Mouse (Mus musculus) T-helper 2 cell (primary cell): ENCODE results near the gene Fam160a1.

Experiments used
- in situ Hi-C: fragments of 300-600 bp; cut with MboI, MseI; formaldehyde crosslinking; loops from one replicate; pipeline ENCODE4 v1.15.1; 2025; ENCODE audit warnings: high pct_unique_total_duplicates

Fam160a1 gene

GRCm38 (mm10) chr3:85827283-85827682 is 10.2 kb upstream of the Fam160a1 start:
- in situ Hi-C loops, result no loop called here

- in situ Hi-C loops, result no loop called here
Observed at GRCm38 (mm10) chr3:85820839-85821548, 3.9 kb upstream of the Fam160a1 start.

- in situ Hi-C loops, result no loop called here
Observed at GRCm38 (mm10) chr3:85819319-85819718, 2.2 kb upstream of the Fam160a1 start.

GRCm38 (mm10) chr3:85814241-85814640 is 2.9 kb downstream of the Fam160a1 start:
- in situ Hi-C loops, result loop anchor here (5.0 kb wide), 1 partner anchor 57 kb away; no protein-coding TSS in a partner anchor

- in situ Hi-C loops, result loop anchor here (5.0 kb wide), 1 partner anchor 56 kb away; no protein-coding TSS in a partner anchor
Observed at GRCm38 (mm10) chr3:85813101-85814014, 3.7 kb downstream of the Fam160a1 start.

GRCm38 (mm10) chr3:85812010-85812409 is 5.1 kb downstream of the Fam160a1 start:
- in situ Hi-C loops, result loop anchor here (5.0 kb wide), 1 partner anchor 55 kb away; no protein-coding TSS in a partner anchor

GRCm38 (mm10) chr3:85793166-85793565 is 23.9 kb downstream of the Fam160a1 start:
- in situ Hi-C loops, result no loop called here

- in situ Hi-C loops, result no loop called here
Observed at GRCm38 (mm10) chr3:85789748-85790147, 27.3 kb downstream of the Fam160a1 start.

GRCm38 (mm10) chr3:85786501-85786900 is 30.6 kb downstream of the Fam160a1 start:
- in situ Hi-C loops, result no loop called here

GRCm38 (mm10) chr3:85780906-85781305 is 36.2 kb downstream of the Fam160a1 start:
- in situ Hi-C loops, result no loop called here

GRCm38 (mm10) chr3:85780332-85780731 is 36.8 kb downstream of the Fam160a1 start:
- in situ Hi-C loops, result no loop called here

GRCm38 (mm10) chr3:85777841-85778240 is 39.2 kb downstream of the Fam160a1 start:
- in situ Hi-C loops, result no loop called here

GRCm38 (mm10) chr3:85777356-85777755 is 39.7 kb downstream of the Fam160a1 start:
- in situ Hi-C loops, result no loop called here

- in situ Hi-C loops, result no loop called here
Observed at GRCm38 (mm10) chr3:85776707-85777106, 40.4 kb downstream of the Fam160a1 start.

- in situ Hi-C loops, result no loop called here
Observed at GRCm38 (mm10) chr3:85776126-85776525, 41.0 kb downstream of the Fam160a1 start.

- in situ Hi-C loops, result no loop called here
Observed at GRCm38 (mm10) chr3:85773886-85774285, 43.2 kb downstream of the Fam160a1 start.

GRCm38 (mm10) chr3:85773425-85773824 is 43.7 kb downstream of the Fam160a1 start:
- in situ Hi-C loops, result no loop called here

GRCm38 (mm10) chr3:85764937-85765337 is 52.2 kb downstream of the Fam160a1 start:
- in situ Hi-C loops, result no loop called here

GRCm38 (mm10) chr3:85764008-85764834 is 52.9 kb downstream of the Fam160a1 start:
- in situ Hi-C loops, result no loop called here

GRCm38 (mm10) chr3:85757944-85758343 is 59.1 kb downstream of the Fam160a1 start:
- in situ Hi-C loops, result loop anchor here (5.0 kb wide), 1 partner anchor 54 kb away; no protein-coding TSS in a partner anchor

GRCm38 (mm10) chr3:85757435-85757834 is 59.7 kb downstream of the Fam160a1 start:
- in situ Hi-C loops, result loop anchor here (5.0 kb wide), 1 partner anchor 55 kb away; no protein-coding TSS in a partner anchor
